Mouse (Mus musculus) embryonic fibroblast, embryonic 13.5 days (primary cell): Measurements from ENCODE around the gene Krt86.

ENCODE experiments used
- CTCF ChIP-seq: IDR thresholded peaks from 2 replicates; pipeline ENCODE4 v1.5.1; 2011; ENCODE audit warnings: mild to moderate bottlenecking, control low read depth, low read length, moderate library complexity, borderline replicate concordance; ENCODE audit not compliant: insufficient read depth
- POLR2A ChIP-seq: IDR thresholded peaks from 2 replicates; pipeline ENCODE4 v1.6.1; 2011; ENCODE audit warnings: low read depth, mild to moderate bottlenecking, control low read depth, low read length, moderate library complexity

DNA sequence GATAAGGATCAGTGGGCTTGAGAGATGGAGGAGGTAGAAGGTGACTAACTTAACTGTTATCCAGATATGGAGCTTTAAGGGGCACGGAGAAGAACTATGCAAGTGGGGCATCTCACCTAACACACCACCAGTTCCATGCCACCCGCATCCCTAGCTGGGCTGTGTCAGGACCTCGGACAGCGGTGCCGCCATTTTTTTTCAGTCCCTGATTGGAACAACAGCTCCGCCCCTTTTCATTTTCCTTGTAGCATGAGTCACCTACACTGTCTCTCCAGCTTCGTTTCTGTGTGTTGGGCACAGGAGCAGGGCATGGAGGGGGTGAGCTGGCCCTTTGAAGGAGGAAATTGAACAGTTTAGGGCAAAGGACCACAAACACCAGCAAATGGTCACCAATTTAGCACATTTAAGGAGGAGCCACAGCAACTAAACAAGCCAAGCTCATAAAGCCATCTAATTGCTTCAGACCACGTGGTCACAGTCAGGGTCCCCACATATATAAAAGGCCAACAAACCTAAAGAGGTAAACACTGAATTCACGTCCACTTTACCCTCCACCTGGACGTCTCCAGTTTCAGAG lies at the start of gene Krt86:
- TF ChIP-seq POLR2A (no peak), CTCF (no peak)
